Mouse (Mus musculus): Measurements from ENCODE around the gene Gm10142.
"Not testable (repeated sequence)": the region's sequence is repeated elsewhere in the genome, so short reads cannot be mapped to it uniquely, and the experiment has no call there.

The Gm10142 gene

DNA sequence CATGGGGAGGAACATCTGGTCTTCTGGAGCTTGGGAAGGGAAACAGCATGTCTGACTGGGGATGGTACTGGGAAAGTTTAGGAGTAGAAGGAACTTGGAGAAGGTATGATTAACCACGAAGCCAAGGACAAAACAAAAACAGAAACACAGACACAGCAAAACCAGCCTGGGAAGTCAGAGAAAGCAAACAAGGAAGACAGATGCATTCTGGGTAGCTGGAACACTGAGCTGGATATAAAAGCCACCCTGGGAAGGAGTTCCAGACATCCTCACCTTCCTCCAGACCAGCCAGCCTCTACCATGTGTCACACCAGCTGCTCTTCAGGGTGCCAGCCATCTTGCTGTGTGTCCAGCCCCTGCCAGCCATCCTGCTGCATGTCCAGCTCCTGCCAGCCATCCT, at the start of gene Gm10142:
Gm10142 (plus strand) TSS at position 301 of the 400 bp plus-strand sequence.
- DNase-seq (ENCODE audit: low read depth, low spot score): no peak

DNA sequence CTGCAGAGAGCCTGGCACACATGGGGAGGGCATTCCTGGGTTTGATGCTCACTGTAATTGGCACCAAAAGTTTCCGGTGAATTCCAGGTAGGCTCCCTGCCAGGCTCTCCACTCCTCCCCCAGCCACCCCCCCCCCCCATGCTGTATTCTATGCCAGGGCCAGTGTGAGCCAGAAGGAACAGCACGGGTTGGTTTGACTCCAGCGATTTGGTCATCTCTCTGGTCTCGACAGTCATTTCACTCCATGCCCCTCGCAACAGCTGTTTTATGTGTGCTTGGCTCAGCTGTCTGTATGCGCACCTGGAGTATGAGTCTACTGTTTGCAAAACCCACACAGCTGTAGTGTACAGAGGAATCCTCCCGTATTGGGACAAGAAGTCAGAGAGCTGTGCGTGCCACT, 49.3 kb upstream of the Gm10142 start:
- no peak for DNase-seq (ENCODE audit: low read depth, low spot score)

DNA sequence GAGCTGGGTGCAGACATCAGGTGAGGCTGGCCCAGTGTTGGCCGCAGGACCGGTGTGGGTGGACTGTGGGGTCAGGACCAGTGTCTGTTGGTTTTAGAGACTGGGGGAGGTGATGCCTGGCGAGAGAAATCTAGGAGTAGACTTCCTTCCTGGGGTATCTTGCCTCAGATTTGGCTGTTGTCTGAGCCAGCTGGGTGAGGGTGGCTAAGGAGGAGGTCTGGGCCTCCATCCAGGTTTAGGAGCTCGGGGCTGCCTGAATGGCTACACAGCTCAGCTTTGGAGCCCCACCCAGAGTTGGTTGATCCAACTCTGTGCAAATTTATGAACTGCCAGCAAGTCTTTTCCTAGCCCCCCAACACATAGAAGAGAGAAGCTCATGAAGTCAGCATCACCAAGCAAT, 48.2 kb upstream of the Gm10142 start:
- DNase-seq (ENCODE audit: low read depth, low spot score): no peak

DNA sequence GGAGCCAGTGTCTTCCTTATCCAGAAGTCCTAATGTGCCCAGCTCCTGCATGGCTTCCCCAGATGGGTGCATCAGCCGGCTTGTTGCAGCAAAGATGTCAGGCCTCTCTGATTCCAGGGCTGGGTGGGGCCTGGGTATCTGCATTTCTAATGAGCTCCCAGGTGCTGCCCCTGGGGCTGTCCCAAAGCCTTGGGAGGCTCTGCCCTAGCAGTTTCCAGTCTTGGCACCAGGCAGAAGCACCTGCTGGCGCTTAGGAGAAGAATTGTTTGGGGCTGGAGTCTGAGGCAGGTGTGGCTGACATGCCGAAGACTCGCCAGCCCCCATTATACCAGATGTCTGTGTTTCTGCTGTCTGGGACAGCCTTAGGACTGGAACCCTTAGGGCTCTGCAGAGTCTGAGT, 44.9 kb upstream of the Gm10142 start:
- DNase-seq (ENCODE audit: low read depth, low spot score): no peak

DNA sequence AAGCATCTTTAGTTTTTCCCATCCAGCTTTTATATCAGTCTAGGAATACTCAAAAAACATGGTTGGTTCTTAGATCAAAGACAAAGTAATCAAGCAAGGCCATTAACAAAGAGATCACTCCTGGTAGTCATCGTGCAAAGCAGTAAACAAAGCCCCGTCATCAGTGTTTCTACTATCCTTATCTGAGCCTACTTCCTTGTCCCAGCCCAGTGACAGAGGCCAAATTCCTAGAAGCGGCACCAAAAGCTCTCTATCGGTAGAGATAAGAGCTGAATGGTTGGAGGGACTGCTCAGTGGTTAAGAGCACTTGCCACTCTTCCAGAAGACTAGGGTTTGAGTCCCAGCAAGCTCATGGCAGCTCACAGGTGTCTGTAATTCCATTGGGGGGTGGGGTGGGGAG, 44.1 kb upstream of the Gm10142 start:
- no peak for DNase-seq (ENCODE audit: low read depth, low spot score)

DNA sequence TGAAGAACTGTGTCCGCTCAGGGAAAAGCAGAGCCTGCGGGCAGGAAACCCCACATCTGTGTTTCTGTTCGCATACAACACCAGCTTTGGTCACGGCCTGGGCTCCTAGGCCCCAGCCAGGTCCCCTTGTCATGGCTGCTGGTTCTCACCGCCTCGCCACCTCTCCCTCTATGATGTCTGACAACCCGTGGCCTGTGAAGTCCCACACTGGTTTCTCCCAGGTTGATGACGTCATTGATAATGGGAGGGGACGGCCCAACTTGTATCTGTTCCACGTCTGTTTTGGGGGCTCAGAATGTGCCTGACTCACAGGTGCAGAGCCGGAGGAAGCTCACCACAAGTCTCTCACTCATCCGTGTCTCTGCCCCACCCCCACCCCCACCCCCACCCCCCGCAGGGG, 41.8 kb upstream of the Gm10142 start:
- peak; percentile 13 for DNase-seq (ENCODE audit: low read depth, low spot score)

DNA sequence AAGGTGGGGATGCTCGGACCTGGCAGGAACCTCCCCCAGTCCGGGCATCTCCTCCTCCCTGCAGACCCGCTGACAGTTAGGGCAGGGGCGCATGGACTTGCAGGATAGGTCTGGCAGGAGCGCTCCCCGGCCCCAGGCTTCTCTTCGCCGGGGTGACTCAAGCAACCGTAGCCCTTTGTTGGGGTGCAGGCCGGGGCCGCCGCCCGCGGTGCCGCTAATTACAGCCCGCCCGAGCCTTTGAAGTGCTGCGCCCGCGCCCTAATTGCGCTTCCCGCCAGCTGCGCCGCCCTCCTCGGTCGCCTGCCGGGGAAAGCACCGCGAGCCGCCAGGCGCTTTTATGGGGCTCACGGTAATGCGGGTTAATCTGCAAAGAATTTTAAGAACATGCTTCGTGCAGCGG, 38.0 kb upstream of the Gm10142 start:
- DNase-seq (ENCODE audit: low read depth, low spot score): peak; percentile 39

DNA sequence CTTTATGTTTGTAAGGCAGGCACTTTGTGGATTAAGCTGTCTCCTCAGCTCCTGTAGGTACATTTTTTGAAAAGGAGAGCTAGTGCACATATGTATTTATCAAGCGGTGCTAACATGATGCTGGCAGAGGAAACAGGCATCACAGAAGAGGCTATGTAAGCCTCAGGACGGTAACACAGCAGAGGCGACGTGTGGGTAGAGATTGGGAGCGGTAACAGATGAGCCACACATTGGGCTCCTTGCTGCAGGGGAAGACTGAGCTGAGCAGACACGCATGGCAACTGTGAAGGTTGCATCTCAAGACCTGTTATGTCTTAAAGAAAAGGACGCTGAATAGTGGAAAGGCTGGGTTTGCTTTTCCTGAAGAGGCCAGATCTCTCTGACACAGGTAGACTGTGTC, 32.6 kb upstream of the Gm10142 start:
- DNase-seq (ENCODE audit: low read depth, low spot score): no peak

DNA sequence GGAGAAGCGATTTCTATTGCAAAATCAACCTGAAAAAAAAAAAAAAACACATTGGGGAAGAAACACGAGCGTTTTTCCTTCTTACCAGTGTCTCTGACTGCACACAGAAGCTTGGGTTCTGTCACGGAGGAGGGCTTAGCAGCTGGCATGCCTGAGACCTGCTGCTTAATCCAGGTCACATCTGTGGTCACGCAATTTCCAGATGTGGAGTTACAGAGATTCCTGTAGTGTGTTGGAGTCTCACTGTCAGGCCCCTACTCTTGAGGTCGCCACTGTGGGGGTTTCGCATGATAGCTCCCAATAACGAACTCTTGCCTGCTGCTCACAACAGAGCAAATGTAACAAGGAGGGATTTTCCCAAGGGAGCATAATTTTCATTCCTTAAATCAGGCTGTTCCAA, 31.4 kb upstream of the Gm10142 start:
- no peak for DNase-seq (ENCODE audit: low read depth, low spot score)

DNA sequence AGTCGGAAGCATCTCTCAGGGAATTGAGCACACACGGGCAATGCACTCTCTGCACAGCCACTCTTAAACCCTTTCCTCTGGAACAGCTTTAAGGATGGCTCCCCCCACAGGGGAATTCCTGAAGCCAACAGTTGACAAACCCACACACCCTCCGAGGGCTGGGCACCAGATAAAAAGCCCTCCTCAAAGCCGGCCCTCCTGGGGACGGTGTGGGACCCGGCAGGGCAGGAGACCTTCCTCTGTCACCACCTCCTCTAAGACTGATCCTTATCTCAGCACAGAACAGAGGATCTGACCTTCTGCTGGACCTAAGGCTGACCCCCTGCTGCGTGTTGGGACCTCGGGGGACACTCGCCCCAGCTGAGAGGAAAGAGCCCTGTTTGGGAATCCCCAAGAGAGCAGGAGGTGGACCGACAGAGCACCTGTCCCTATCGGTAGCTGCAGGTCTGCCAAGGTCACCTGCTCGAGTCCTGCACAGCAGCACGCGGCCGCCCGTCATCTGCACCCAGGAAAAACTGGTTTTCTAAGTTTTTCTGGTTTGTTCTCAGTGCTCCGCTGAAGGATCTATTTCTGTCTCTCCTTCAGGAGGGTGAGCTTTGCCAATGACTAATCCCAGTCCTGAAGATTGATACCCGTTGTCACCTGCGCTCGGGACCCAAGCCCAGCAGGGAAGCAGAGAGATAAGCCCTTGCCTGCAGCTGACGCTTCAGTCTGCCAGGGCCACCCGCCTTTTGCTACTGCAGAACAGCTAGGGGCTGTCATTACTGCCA, 29.5 kb upstream of the Gm10142 start, which contains the start of gene Tspear:
Tspear (plus strand) TSS at position 675 of the 770 bp plus-strand sequence.
- no peak for DNase-seq (ENCODE audit: low read depth, low spot score)

DNA sequence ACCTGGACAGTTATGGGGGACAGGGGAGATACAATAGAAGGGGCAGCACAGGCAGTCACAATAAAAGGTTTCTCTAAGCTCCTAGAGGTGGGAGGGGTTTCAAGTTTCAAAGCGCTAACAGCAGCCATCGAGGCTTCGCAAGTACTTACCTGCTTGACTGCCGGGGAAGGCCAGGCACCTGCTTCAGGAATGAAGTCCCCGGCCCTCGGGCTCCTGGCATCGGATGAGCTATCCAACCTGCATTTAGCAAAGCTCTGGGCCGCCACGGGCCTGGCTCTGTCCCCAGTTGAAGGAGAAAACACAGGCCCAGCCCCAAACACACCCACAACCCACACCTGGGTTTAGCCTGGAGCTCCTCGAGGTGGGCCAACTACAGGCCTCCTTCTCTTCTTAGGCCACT, 28.6 kb upstream of the Gm10142 start:
- no peak for DNase-seq (ENCODE audit: low read depth, low spot score)

DNA sequence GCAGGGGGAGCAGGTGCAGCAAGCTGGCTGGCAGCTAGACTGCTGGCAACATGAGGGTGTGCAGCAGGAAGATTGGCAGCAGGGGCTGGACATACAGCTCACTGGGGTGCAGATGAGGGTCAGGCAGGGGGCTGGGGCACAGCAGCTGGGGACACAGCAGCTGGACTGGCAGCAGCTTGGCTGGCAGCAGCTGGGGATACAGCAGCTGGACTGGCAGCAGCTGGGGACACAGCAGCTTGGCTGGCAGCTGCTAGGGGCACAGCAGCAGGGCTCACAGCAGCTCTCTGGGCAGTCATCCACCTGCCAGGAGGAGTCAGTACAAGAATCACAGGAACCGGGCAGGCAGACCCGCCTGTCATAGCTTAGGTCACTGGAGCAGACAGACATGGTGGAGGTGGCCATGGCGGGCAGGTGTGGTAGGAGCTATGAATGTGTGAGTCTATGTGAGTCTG, 25.2 kb upstream of the Gm10142 start, which contains the start of gene Gm19402:
Gm19402 (minus strand) TSS at position 402 of the 452 bp plus-strand sequence.
- DNase-seq (ENCODE audit: low read depth, low spot score): not testable (repeated sequence)

DNA sequence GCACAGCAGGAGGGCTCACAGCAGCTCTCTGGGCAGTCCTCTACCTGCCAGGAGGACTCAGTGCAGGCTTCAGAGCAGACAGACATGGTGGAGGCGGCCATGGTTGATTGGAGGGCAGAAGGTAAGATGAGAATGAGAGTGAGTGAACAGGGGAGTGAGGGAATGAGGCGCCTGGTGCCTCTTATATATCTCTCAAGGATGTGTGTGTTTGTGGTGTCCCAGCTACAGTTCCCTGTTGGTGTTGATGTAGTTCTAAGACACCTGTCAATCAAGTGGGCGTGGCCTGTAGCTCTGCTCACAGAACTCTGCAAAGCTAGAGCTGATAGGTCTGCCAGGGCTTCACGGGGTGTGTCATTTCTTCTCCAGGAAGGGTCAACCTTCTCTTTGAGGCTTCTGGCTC, 18.5 kb upstream of the Gm10142 start, which contains the start of gene Gm9508:
Gm9508 (minus strand) TSS at position 101 of the 400 bp plus-strand sequence.
- no peak for DNase-seq (ENCODE audit: low read depth, low spot score)

DNA sequence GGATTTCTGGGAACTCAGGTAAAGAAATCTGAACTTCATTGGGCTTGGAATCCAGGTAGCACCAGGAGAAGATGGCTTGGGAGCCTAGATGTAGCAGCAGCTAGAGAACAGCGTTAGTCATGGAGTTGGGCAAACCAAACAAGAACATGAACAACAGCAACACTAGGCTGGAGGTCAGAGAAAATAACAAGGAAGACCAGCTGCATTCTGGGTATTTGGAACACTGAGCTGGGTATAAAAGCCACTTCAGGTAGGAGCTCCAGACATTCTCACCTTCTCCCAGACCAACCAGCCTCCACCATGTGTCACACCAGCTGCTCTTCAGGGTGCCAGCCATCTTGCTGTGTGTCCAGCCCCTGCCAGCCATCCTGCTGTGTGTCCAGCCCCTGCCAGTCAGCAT, 9.3 kb upstream of the Gm10142 start, which contains the start of gene Gm10272:
Gm10272 (plus strand) TSS at position 301 of the 400 bp plus-strand sequence.
- DNase-seq (ENCODE audit: low read depth, low spot score): no peak

DNA sequence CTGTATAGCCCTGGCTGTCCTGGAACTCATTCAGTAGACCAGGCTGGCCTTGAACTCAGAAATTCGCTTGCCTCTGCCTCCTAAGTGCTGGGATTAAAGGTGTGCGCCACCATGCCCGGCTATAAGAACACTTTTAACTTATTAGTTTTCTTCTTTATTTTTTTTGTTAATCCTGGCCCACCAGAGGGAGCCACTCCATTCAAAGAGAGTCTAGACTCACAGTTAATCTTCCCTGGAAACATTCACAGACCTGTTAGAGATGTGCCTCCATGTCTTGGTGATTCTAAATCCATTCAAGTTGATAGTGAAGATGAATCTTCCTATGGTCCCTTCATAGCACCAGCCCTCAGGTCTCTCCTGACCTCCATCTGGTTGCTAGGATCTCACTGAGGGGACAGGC, 5.8 kb upstream of the Gm10142 start:
- DNase-seq (ENCODE audit: low read depth, low spot score): no peak

DNA sequence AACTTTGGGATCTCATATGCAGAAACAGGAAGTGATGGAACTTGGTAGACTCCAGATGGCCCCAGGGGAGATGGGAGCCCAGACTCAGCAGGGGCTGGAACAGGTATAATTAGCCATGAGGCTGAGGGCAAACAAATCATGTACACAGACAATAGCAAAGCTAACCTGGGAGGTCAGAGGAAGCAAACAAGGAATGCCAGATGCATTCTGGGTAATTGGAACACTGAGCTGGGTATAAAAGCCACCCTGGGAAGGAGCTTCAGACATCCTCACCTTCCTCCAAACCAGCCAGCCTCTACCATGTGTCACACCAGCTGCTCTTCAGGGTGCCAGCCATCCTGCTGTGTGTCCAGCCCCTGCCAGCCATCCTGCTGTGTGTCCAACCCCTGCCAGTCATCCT, 4.5 kb upstream of the Gm10142 start, which contains the start of gene Gm10024:
Gm10024 (plus strand) TSS at position 301 of the 400 bp plus-strand sequence.
- DNase-seq (ENCODE audit: low read depth, low spot score): not testable (repeated sequence)

DNA sequence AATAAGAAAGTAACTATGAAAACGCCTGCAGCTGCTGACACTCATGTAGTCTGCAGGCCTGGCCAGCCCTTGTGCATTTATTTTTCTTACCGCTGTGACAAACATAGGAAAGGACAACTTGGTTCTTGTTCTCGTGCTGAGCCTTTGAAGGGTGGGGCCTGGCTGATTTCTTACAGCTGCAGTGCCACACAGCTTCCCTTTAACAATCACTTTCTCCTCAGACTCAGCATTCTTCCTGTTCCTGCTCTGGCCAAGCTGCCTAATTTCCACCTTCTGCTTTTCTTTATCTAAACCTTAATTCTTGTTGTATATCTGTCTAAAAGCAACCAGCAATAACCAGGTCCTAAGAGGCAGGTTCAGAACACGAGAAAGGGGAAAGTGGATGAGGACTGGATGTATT, 1.9 kb upstream of the Gm10142 start:
- no peak for DNase-seq (ENCODE audit: low read depth, low spot score)

DNA sequence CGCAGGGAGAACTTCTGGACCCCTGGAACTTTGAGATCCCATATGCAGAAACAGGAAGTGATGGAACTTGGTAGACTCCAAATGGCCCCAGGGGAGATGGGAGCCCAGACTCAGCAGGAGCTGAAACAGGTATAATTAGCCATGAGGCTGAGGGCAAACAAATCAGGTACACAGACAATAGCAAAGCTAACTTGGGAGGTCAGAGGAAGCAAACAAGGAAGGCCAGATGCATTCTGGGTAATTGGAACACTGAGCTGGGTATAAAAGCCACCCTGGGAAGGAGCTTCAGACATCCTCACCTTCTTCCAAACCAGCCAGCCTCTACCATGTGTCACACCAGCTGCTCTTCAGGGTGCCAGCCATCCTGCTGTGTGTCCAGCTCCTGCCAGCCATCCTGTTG, 4.7 kb downstream of the Gm10142 start, which contains the start of gene Krtap12-1:
Krtap12-1 (plus strand) TSS at position 301 of the 400 bp plus-strand sequence.
- not testable (repeated sequence) for DNase-seq (ENCODE audit: low read depth, low spot score)

DNA sequence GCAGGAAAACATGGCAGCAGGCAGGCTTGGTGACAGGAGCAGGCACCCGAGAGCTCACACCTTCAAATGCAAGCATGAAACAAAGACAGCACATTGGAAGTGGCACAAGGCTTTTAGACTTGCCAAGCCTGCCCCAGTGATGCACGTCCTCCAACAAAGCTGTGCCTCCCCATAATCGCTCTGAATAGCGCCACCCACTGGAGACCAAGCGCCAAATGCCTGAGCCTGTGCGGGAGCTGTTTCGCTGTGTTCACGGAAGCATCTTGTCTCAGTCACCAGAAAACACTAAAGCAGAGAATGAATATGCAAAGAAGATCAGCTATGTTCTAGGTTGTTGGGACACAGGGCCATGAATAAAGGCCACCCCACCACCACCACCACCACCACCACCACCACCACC, 9.2 kb downstream of the Gm10142 start:
- DNase-seq (ENCODE audit: low read depth, low spot score): peak; percentile 3

DNA sequence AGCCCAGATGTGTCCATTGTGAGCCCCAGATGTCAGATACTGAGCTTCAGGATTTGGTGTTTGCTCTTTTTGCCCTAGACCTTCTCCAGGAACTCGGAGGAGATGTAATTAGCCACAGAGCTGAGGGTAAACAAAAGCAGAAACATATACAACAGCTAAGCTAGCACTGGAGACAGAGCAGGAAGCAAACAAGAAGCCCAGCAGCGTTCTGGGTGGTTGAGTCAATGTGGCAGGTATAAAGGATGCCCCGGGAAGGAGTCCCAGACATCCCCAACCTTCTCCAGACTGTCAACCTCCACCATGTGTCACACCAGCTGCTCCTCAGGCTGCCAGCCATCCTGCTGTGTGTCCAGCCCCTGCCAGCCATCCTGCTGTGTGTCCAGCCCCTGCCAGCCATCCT, 10.6 kb downstream of the Gm10142 start, which contains the start of gene Gm10100:
Gm10100 (plus strand) TSS at position 301 of the 400 bp plus-strand sequence.
- DNase-seq (ENCODE audit: low read depth, low spot score): no peak

DNA sequence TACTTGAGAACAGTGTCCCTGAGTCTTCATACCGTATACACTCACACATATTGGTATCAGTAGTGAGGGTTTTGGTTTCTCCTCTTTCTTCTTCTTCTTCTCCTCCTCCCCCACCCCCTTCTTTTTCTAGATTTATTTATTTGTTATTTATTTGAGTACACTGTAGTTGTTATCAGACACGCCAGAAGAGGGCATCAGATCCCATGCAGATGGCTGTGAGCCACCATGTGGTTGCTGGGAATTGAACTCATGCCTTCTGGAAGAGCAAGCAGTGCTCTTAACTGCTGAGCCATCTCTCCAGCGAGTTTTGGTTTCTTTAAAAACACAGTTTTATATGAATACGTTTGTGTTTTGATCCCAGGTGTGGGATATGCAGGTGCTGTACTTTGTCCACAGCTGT, 12.7 kb downstream of the Gm10142 start:
- DNase-seq (ENCODE audit: low read depth, low spot score): no peak

DNA sequence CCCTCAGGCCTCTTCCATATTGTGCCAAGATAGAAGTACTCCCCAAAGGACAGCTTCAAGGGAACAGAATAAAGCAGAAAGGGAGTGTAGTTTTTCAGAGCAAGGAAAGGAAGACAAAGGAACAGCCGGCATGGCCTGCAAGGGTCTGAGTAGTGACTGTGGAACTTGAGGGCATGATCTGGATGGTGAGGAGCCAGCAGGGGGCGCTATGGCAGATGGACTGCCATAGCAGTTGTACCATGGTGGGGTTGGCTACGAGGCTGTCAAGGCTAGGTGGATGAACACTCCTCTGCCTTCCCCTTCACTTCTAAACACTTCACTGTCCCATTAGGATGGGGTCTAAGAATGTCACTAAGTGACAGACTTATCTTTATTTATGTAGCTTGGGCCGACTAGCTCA, 13.6 kb downstream of the Gm10142 start:
- DNase-seq (ENCODE audit: low read depth, low spot score): peak; percentile 35

DNA sequence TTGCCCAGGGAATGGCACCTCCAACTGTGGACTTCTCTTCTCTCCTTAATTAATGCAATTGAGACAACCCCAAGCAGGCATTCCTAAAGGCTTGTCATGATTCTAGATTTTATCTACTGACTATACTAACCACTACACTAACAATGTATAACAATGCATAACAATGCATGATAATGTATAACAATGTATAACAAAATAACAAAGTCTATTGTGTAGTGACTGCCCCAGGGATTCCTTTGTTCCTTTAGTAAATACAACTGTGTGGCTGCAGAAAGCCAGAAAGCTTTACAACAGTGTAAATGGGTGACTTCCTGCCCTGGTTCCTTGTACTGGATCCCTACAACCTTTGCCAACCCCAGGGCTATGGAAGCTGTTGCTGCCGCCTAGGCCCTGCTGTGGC, 20.3 kb downstream of the Gm10142 start:
- DNase-seq (ENCODE audit: low read depth, low spot score): no peak

Data from CD4-positive, CD25-positive, alpha-beta regulatory T cell, adult 2 months (primary cell).